Mouse (Mus musculus) erythroblast, adult 5-6 weeks (primary cell): ENCODE results near the gene Bcar1. TPM values are rescaled to one million over a fixed set of nuclear protein-coding genes. Genes with fewer than 3 reads are reported as not detected.

ENCODE experiments used
- ATAC-seq: replicated peaks from 2 replicates; pipeline ENCODE4 v1.8.0; 2016; ENCODE audit warnings: moderate number of reproducible peaks, mild to moderate bottlenecking, moderate TSS enrichment, inconsistent platforms; ENCODE audit not compliant: poor library complexity, low FRiP score, severe bottlenecking
- total RNA-seq, 2 experiments: library from RNA; stranded (forward) in 1 of 2; stranded (reverse) in 1 of 2; fragments of 150-400 nt in 1 of 2; fragments of 200-764, 138-1000 nt in 1 of 2; gene quantifications; 2 replicates each; pipeline versions ENCODE4 v1.2.3 to v1.2.4; 2015 to 2017; ENCODE audit warnings: low replicate concordance in 2 of 2

Bcar1 gene
- total RNA-seq, 2 experiments from 2014 or later = not detected

DNA sequence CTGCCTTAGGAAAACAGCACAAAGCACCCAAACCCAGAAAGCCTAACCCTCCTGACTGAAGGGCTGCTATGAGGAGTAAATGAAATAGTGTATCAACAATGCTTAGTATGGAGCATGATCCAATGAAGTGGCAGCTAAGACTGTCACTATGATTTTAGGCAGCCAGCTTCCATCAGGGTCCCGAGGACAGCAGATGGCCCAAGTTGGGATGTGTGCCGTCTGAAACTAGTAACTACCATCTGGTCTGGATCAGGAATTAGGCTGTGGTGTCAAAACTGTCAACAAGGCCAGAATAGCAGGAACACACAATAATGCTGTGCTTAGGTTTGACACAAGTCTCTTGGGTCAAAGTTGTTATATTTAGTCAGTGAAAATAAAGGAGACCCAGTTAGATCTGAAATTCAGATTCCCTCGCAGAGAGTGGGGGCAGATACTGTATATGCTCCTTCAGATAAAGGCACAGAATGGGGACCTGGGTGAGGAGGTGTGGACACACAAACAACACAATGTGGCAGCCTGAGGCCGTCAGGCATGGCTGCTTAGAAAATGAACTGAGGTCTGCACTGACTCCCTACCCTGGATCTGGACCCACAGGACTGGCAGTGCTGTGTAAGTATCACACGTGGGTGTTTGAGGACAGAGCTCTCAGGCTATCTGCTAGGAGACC lies 27.5 kb upstream of the Bcar1 start:
- no peak for ATAC-seq

DNA sequence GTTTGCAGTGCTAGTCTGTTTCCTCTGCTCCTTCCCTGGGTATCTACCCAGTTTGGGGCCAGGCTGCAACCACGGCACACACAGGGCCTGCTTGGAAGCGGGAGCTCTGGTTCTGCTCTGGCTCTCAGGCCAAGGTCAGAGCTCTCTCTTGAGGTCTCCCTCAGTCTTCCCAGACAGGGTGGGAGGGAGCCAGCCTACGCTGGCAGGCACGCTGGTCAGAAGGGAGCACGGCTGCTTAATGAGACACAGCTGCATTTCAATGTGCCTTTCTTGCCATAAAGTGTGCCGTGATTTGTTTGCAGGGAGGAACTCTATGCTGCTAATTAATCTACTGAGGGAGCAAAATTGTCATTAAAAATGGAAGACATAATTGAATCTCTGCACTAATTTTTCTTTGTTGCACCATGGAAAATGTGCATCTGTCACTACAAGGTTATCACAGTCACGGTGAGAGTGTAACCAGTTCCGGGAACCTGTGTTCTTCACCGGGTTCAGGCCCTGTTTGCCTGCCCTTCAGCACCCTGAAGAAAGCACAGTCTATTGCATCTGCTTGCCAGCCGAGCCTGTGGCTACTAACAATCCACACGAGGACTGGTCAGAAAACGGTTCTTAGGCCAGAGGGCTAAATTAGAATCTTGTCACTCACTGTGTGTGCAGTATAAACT lies 26.3 kb upstream of the Bcar1 start:
- ATAC-seq = no peak

DNA sequence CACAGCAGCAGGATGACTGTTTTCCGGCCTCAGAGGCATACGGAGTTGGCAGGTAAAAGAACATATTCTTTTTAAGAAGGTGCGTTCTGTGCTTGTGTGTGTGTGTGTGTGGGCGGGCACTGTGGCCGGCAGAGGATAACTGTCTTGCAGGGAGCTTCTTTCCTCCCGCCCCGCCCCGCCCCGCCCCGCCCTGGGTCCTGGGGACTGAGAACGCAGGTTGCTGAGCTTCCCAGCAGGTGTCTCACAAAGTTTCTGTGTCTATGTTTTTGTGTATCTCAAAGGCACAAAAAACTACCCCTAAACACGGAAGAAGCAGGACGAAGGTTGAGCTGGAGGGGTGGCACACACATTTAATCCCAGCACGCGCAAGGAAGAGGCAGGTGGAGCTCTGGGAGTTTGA lies 25.7 kb upstream of the Bcar1 start:
- ATAC-seq = no peak

DNA sequence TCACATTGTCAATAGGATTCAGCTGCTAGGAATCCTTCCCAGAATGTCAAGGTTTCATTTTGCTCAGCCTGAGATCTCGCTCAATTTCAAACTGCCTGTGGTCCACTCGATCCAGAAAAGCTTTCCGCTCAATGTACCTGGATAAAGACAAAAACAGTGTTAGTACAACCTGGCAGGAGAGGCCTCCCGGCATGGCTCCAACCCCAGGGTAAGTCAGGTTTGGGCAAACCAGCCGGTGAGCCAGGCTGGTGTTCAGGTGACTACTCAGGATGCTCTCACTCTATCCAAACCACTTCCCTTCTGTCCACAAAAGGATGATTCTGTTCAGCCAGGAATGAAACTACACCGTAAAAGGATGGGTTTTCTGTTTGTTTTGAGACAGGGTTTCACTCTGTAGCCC lies 25.0 kb upstream of the Bcar1 start:
- ATAC-seq = no peak

DNA sequence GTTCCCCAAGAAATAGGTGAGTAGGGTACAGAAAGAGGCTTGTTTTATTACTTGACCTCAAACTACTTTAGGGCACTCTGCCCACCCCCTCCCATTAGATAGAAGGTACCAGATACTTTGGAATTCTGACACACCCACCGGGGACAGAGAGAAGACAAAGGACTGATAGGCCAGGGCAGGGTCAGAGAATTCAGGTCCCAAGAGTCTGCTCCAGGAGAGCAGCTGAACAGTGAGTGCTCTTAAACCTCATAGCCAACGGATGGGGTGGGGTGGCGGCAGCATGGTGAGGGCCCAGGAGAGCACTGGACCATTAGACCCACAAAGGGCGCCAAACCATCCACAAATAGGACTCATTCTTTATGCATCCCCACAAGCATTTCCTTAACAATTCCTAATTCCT lies 22.0 kb upstream of the Bcar1 start:
- no peak for ATAC-seq

DNA sequence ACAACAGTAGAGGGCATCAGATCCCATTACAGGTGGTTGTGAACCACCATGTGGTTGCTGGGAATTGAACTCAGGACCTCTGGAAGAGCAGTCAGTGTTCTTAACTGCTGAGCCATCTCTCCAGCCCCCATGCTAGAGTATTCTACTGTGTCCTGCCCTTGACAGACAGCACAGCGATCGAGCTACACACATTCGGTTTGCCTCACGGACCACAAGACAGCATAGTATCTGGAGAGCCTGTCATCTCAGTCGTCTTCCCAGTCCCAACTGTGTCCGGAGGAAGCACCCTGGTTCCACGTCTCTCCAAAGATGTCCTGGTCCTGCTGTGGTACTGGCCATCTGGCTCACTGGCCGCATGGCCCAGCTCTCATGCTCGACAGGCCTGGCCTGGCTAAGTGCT lies 21.5 kb upstream of the Bcar1 start:
- ATAC-seq = no peak

DNA sequence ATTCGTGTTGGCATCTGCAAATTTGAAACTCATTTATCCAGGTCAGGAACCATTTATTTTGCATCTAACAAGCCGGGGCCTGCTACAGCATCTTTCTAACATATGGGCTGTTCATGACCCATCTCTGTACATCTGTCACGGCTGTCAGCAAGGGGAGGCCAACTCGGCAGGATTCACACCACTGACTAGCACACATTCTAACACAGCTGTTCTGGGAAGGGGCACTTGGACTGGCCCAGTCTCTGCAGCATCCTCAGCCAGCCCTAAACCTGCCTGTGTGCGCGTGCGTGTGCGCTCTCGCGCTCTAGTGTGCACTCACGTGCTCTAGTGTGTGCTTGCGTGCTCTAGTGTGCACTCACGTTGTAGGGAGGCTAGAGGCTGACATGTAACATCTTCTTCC lies 17.1 kb upstream of the Bcar1 start:
- no peak for ATAC-seq

DNA sequence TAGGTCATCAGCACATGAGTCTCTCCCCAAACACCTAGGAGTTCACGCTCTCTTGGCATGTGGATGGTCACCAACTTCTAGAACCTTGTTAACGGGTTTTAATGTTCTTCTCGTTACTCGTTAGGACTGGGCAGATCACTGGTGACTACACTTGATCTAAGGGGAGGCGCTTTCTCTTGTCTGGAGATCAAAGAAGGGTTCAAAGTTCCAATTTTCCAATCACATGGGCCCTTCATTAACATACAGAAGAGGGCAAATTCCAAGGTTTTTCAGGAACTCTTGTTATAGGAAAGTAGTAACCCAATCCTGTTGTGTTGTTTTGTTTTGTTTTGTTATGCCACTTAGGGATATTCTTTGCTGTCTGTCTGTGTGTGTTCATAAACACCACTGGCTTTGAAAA lies 15.2 kb upstream of the Bcar1 start:
- ATAC-seq = no peak

DNA sequence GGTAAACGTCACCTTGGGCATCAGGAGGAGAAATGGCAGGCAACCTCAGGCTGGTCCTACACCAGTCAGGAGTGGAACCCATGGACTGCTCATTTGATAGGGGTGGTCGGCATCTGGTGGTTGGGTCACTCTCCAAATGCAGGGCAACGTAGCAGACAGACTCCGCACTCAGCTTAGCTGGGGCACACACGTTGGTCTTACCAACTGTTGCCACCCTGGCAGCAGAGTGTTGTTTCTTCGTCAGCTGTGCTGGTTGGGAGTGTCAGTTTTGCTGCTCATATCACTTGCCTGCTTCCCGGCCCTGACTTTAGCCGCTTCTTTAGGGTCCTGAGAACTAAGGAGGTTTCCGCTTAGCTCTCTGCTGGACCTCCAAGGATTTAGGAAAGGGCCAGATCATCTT lies 14.0 kb upstream of the Bcar1 start:
- no peak for ATAC-seq

DNA sequence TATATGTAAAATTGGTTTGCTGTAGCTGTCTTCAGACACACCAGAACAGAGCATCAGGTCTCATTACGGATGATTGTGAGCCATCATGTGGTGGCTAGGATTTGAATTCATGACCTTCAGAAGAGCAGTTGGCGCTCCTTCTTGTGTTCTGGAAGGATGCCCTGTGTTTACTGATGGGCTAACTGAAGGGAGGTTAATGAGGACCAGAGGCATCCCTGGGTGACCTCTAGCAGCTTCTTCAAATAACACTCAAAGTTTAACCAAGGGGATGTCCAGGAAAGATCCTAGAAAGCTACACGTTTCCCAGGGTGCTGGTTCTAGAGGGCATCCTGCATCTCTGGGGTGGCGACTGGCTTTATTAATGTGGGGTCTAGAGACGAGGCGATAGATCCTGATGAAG lies 11.1 kb upstream of the Bcar1 start:
- no peak for ATAC-seq

DNA sequence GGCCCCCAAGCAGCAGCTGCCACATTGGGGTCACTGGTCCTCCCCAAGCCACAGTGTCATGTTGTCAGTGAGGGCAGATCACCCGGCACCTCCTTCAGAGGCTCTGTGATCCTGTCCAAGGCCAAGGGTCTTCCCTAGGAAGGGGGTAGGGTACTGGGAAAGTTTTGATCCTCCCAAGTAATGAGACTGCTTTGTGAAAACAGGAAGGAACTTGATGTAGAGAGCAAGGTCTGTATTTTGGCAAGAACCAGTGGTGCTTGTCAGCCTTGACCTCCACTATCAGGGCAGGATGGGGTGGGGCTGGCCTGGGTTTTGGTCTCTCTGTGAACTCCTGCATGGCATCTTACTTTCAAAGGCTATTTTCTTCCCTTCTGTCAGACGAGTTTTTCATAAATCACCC lies 10.5 kb upstream of the Bcar1 start:
- no peak for ATAC-seq

DNA sequence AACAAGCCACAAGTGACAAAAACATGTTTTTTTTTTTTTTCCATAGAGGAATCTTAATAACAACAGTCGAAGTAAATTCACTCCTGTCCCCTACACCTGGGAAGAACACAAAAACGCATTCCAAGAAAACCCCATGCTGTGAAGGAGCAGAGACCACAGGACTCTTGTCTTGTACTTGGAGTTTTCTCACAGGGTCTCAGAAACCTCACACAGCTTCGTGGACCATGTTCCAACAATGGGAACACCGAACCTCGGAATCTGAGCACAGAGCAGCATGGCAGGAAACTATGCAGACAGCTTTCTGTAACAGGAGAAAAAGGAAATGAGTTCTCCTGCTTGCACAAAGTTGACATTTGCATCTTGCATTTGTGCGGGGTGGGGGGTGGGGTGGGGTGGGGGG lies 5.2 kb upstream of the Bcar1 start:
- ATAC-seq = no peak

DNA sequence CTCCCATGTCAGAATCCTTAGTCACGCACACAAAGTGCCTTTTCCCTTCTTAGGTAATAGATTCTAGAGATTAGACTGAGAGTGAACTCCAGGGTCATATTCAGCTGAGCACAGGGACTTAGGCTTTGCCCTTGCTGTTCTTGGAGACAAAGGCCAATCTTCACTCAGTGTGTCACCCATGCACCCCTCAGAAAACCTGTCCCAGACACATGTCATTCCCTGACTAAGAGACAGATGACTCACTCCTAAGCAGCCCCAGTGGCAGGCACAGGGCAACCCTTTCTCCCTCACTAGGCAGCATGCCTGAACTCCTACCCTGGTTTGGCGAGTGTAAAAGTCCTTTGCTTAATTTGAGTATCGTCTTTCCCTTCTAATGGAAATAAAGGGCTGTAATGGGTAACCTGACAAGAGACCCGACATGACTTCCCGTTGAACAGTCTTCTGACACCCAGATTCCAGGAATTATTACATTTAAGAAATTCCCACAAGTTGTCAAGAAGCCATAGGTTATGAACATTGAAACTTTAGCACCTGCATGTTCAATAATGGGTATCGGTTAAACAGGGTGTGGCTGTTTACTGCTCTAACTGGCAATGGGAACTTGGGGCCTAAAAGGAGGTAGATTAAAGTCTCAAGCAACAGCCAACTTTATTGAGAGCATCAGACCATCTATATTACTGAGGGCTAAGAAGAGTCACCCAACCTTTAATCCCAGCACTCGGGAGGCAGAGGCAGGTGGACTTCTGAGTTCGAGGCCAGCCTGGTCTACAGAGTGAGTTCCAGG lies 4.4 kb upstream of the Bcar1 start:
- no peak for ATAC-seq

DNA sequence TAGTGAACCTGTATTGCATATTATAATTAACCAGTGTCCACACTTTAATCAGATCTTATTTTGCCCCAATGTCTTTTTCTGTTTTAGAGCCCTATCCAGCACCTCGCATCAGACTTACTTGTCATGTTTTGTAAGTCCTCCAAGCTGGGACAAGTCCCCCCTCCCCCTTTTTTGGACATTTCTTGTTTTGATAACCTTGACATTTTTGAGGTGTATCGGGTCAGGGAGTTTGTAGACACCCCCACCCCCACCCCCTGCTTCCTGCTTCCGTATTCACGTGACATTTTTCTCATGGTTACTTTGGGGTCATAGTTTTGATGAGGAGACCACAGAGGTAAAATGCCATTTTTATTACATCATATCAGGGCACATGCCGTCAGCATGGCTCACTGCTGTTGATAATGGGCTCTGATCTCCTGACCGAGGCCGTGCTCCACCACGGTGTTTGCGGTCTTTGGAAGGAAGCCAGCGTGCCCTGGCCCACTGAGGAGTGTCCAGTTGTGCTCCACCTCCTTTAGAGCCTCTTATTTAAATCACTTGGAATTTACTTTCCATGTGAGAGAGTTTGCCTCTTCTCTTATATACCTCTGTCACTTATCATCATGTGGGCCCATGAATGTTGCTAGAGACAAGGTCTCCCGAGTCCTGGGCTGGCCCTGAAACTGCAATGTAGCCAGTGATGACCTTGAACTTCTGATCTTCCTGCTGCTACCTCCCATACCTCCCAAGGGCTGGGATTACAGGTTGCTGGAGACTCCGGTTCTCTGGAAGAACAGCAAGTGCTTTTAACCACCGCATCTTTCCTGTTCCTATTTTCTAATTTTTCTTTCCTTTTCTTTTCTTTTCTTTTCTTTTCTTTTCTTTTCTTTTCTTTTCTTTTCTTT lies 3.2 kb upstream of the Bcar1 start:
- ATAC-seq = no peak

DNA sequence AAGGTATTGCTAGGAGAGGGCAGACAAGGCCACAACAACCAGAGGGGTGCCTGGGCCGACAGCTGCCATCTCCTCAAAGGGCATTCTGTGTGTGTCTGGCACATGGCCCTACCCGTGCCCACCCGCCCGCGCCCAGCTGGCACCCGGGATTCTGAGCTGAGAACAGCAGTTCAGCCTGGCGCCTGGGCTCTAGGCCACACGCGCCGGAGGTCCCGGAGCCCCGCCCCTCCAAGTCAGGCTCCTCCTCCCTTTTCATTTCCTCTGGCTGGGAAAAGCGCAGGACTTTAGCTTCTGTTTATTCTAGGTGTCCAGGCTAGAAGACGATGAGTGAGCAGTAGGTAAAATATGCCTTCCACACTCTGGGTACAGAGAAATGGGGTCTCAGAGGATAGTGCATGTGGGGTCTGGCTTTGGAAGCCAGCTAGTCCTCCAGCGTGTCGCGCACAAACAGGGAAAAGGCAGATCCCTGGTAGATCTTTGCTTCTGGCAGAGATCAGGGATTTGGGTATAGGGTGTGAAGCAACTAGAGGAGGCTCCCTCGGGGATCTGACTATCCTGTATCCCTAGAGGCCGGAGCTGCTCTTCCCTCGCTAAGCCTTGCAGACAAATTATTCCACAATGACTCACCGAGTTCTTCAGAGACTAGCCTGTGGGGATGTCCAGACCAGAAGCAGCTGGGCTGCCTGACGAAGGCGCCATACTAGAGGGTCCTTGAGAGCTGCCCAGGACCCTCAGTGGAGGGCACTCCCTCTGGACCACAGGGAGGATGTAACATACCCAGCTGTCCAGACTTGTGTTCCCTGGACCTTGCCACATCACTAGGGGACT lies 2.2 kb upstream of the Bcar1 start:
- no peak for ATAC-seq

DNA sequence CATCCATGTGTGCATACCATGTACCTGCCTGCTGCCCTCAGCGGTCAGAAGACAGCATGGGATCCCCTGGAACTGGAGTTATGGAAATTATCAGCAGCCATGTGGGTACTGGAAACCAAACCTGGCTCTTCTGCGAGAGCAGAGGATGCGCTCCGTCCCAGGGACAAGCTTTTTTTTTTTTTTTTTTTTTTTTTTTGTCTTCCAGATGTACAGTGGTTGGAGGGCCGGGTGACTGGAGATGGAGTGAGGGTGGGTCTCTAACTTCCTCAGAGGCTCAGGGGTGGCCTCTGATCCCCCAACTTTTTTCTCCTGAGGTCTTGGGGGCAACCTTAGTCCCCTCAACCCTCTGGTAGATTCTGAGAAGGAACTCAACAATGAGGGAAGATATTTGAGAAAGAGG lies 1.5 kb upstream of the Bcar1 start:
- no peak for ATAC-seq

DNA sequence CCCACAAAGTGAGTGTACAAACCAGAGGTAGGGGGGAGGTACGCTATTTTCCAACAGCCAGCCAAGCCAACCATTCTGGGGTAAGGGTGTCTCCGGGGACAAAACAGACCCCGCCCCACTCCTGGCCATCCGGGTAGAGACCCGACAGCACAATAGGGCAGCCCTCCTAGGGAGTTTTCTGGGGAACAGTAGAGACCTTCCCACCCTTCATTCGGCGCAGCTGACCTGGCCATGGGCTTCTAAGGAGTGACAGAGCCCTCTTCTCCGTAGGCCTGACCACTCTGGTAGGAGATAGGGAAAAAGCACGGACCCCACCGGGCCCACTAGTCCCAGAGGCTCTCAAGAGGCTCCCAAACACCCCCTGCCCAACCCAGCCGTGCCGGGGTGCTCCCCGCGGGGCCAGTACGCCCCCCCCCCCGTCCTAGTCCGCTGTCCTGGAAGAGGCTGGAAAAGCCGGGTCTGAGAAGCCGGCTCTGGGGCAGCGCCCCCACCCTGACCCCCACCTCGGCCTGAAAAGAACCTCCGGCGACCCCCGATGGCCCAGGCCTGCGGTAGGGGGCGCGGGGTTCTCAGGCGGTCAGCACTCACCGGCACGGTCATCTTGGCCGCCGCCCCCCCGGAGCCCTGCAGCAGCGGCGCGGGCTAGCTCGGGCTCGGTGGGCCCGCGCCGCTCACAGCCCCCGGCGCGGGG lies 363 bp downstream of the Bcar1 start:
- no peak for ATAC-seq

DNA sequence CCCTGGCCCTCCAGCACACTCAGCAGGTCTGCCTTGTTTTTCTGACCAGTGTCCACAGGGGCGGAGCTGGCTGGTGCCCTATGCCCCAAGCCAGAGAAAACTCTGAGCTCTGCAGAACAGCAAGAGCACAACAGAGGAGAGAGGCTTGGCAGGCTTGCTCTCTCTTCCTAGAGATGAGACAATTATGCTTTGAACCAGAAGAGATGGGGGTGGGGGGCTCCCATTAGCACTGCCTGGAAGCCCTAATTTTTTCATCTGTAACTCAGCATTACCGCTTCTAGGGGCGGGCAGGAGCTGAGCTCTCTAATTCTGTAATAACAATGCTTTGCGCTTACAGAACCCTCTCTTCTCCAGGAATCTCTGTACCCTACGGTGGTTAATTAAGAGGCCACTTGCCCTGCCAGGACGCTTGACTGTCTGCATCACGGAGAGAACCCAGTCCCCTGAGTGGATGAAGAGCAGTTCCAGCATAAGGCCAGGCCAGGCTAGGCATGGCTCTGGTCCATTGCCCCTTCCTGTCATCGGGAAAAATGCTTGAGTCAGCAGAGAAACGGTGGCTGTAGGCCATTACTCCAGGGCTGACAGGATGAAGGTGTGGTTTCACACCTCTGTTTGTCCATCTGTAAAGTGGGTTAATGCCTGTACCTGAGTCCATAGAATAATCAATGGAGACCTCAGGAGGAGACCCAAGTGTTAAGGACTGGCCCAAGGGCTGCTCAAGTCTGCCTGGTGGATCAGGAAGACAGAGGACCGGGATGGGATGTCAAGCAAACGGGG lies 1.2 kb downstream of the Bcar1 start:
- no peak for ATAC-seq
